Mouse (Mus musculus) retina, postnatal 1 day (tissue): ENCODE data around the gene Heatr3.

ENCODE experiments used
- DNase-seq: peaks from one replicate; pipeline ENCODE4 v3.0.0-alpha.2; 2012

Heatr3 gene

DNA sequence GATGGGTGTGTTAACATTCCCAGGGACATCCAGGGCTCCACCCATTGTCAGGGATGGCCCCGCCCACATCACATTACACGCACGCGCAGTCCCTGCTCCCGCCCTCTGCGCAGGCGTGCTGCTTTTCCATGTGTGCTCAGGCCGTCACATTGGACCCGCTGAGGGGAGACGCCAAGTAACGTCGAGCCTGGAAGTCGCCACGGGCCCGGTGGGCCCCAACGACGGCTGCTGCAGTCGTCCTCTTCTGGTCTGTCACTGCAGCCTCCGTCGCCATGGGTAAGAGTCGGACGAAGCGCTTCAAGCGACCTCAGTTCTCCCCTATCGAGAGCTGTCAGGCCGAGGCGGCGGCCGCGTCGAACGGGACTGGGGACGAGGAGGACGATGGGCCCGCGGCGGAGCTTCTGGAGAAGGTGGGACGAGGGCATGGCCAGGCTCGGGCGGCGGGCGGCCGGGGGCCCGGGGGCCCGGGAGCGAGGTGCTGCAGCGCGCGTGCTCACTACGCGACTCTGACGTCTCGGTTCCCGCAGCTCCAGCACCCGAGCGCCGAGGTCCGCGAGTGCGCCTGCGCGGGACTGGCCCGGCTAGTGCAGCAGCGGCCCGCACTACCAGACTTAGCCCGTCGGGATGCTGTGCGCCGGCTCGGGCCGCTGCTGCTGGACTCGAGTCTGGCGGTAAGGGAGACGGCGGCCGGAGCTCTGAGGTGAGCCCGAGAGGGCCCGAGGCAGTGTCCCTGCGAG, at the start of gene Heatr3:
Gene Heatr3 (plus strand): TSS at position 108 of the 737 bp plus-strand sequence.
- peak; percentile 95 for DNase-seq

DNA sequence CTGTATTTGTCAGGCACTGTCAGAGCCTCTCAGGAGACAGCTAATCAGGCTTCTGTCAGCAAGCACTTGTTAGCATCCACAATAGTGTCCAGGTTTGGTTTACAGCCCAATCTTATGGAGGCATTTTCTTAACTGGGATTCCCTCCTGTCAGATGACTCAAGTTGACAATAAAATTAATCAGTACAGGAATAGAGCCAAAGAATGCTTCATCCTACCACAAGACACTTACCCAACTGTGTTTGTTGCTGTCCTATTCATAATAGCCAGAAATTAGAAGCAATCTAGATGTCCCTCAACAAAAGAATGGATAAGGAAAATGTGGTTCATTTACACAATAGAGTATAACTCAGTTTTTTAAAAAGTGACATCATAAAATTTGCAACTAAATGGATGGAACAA, 49.6 kb upstream of the Heatr3 start:
- DNase-seq, result no peak

DNA sequence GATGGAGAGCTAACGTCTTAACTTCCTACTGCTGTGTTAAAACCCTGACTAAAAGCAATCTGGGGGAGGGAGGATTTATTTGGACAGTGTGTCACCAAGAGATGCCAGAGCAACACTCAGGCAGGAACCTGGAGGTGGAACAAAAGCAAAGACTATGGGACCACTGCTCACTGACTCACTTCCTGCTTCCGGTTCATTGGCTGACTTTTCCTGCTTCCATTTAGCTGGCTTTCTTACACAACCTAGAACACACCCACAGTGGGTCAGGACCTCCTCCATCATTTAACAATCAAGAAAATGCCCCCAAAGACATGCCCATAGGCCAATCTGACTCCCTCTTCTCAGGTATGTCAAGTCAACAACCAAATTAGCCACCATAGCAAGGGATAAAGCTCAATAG, 46.0 kb upstream of the Heatr3 start:
- no peak for DNase-seq

DNA sequence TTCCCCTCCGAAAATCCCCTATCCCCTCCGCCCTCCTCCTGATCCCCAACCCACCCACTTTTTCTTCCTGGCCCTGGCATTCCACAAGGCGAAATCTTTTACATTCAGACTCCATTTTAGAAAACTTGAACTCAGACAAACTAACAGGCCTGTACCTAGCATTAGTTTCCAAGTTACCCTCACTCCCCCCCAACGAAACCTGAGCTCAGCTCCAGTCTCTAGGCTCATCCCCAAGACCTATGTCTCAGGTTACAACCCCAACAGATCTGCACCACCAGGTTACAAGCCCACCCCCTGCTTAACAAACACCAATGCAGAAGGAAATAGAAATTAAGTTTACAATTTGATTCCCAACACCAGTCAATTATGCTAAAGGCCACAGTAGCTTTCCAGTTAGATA, 44.3 kb upstream of the Heatr3 start:
- no peak for DNase-seq

DNA sequence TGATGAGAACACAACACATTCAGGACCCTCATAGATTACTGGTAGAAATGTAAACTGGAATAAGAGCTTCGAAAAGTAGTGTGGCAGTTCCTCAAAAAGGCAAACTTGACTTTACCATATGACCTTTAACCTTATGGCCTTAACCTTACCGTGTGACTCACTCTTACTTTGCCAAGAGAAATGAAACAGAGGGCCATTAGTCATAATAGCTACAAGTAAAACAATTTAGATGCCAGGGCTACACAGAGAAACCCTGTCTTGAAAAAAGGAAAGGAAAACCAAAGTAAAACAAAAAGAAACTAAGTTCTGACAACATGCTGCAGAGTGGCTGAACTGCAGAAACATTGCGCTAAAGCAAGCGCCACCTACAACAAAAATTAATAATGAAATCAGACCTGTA, 38.8 kb upstream of the Heatr3 start:
- DNase-seq, result no peak

DNA sequence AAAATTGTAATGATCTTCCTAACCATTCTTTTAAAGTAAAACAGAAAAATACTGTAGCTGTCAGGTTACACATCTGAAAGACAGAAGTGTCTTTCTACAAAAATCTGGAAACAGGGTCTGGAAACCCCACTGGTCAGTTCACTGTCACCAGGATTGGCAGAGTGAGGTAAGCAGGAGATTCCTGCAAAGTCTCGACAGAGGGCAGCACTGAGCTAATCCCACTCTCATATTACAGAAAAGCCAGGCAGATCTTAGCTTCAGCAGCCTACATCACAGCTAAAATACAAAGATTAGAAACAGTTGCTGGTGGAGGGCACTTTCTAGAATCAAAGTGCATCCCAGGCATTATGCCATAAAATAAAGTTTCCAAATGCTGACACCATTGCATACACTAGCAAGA, 38.1 kb upstream of the Heatr3 start:
- DNase-seq, result peak; percentile 81

DNA sequence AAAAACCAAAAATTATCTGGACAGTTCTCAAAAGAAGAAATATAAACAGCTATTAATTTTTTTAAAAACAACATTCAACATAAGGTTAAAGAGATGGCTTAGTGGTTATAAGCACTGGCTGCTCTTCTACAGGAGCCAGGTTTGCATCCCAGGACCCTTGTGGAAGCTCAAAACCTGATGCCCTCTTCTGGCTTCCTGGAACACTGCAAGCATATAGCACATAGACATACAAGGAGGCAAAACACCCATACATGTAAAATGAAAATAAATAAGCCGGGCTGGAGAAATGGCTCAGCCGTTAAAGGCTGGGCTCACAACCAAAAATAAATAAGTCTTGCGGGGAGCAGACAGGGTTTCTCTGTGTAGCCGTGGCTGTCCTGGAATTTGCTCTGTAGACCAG, 28.4 kb upstream of the Heatr3 start:
- DNase-seq, result no peak

DNA sequence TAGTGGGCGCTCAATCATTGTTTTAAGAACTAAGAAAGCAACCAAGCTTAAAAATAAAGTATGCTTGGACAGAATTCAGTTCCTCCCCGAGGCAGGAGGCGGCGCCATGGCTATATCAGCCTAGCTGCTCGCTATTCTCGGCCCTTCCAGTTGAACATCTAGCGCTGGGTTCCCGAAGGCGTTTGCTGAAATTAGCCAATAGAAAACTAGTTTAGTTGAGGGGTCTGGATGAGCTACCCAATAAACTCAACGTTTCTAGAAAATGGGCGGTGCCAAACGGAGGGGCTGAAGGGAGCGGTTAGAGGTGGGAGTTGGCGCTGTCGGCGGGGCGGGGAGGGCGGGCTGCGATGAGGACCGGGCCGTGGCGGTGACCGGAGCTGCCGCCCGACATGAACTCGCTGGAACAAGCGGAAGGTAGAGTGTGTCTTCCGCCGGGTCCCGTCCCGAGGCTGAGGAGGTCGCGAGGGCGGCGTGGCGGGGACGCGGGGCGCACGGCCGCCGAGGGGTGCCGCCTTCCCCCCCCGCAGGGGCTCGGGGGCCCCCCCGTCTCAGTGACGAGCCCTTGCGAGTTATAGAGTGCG, 19.1 kb upstream of the Heatr3 start, which contains the start of gene Cnep1r1:
Gene Cnep1r1 (plus strand): TSS at position 314 of the 581 bp plus-strand sequence.
- DNase-seq, result peak; percentile 100

DNA sequence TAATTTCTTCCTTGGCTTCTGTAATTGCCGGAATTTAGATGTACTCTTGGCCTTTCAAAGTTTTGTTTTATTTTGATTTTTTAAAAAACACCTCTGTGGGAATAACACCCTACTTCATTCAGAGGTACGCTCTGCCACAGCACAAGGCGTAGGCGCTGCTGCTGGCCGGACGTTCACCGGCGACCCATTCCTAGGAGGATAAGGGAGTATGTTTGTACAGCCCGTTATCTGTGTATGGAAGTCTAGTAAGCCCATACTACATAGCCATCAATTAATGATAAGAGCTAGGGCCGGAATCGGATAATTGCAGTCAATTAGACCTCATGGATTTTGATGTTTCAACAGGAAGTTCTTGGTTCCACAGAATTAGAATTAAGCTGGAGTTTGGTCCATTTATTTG, 18.6 kb upstream of the Heatr3 start:
- DNase-seq, result no peak

DNA sequence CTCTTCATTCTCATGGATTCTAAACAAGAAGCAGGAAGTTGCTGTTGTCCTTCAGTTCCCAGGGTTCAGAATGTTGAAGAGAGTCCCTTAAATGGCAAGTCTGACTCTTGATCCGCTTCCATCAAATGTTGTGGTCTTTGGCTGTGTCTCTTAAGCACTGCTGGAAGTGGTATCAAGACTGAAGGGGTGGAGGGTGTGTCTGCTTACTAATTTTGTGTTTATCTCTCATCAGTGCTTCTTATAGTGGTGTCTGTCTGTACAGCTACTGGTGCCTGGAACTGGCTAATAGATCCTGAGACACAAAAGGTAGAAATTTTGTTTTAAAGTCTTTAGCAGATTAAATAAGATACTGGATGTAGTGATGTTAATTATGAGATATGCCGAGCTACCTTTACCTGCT, 12.8 kb upstream of the Heatr3 start:
- no peak for DNase-seq

DNA sequence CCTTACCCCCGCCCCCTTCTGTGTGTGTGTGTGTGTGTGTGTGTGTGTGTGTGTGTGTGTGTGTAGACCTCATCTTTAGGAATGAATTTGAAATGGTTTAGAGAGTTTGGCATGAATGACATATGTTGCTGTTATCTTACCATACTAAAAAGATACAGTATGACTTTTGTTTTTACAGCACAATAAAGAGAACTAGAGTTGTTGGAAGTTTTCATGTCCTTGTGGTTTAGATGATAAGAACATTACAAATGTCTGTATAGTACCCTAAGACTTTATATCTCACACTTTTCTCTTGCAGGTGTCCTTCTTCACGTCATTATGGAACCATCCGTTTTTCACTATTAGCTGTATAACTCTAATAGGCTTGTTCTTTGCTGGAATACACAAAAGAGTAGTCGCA, 8.3 kb upstream of the Heatr3 start:
- DNase-seq, result no peak

DNA sequence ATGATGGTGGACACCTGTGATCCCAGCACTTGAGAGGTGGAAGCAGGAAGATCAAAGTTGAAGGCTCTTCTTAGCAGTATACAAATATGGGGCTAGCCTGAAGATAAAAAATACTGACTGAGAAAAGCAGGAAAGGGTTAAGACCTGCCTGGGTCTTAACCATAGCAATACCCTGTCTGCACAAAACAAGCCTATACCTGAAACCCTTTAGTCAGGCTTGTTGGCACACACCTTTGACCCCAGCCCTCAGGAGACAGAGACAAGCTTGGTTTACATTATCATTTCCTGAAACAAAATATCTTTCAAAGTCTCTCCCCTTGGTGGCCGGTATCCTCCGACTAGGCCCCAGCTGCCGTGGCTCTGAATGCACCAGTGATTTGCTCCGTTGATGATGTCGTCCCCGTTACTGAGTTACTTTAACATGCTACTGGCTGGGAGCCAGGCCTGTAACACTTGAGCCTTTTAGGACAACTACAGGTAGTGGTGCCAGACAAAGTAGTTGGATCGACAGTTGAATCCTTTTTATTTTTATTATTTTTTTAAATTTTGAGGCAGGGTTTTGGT, 6.8 kb upstream of the Heatr3 start:
- DNase-seq, result no peak

DNA sequence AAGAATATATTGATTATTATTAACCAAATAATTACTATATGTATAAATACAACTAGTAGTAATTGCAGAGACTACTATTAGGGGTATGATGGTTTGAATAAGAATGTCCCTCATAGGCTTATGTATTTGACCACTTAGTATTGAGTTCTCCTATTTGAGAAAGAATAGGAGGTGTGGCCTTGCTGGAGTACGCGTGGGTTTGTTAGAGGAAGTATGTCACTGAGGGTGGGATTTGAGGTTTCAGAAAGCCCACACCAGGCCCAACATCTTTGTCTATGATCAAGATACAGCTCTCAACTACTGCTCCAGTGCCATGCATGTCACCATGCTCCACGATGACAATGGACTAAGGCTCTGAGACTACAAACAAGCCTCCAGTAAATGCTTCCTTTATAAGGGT, 1.6 kb downstream of the Heatr3 start:
- no peak for DNase-seq

DNA sequence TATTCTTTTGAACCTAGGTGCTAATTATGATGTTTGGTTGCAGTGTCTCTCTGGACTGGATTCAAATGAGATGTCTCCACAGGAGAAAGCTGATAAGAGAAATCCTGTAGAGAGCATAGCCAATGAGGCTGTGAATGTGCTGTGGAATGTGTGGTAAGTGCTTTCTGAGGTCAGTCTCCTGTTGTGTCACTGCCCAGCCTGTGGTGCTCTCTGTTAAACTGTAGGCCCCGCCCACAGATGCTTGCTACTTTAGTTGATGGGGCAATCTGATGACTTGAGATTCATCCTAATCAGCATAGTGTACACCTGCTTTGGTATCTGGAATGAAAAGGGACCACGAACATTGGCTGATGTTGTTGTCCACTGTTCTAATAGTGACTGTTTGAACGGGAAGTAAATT, 4.0 kb downstream of the Heatr3 start:
- no peak for DNase-seq

DNA sequence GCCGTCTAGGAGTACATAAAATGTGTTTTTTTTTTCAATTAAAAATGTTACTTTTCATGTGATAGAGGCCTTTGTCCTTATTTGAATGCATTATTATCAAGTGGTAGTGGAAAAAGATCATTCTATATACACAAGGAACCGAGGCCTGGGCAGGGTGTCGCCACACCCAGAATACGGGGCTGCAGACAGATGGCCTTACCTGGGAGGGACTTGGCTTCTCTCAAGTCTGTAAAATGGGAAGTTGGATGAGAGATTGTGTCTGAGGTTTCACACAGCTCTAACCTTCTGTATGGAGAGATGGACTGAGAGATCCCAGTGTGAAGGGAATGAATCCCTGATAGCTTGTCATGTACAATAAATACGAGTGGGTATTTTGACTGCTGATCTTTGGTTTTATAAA, 6.4 kb downstream of the Heatr3 start:
- no peak for DNase-seq

DNA sequence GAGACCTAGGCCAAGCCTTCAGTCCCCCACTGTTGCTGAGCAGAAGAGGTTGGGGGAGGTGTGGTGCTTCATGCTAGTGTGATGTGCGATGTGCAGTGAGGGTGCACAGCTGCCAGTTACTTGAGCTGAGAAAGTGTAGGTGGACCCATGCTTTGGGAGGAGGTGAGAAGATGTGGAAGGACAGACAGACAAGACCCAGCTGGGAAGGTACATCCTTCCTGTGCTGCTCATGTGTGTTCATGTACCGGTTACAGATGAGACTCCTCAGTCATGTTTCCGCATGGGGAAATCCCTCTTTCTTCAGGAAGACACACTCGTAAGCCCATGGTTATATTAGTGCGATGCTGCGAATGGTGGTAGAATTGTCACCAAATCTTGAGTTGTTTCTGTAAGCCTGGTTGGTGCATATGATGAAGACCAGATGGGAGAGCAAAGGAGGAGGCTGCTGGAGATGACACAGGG, 13.3 kb downstream of the Heatr3 start:
- no peak for DNase-seq

DNA sequence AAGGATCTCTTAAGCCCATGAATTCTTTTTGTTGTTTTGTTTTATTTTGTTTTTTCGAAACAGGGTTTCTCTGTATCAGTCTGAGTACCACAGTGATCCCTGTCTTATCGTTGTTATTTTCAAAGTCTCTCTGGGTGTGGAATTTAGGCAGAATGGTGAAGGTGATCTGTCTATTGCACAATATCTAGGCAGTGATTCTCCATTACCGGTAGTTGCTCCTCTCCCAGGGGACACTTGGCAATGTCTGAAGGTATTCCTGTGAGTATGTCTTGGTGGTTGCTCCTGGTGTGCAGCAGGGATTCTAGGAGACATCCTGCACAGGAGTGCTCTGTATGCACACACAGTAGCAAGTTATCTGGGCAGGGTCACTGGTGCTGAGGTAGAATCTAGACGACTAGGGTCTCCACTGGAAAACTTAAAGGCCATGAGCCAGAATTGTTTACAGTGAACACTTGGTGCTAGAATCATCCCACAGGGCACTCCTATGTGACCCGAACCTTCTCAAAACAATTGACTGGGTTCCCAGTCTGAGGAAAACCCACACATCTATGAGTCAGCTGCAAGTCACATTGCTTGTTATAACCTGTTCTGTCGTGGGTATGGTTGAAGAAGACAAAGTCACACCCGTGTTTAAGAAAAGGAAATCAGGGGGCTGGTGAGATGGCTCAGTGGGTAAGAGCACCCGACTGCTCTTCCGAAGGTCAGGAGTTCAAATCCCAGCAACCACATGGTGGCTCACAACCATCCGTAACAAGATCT, 22.8 kb downstream of the Heatr3 start:
- DNase-seq, result no peak

DNA sequence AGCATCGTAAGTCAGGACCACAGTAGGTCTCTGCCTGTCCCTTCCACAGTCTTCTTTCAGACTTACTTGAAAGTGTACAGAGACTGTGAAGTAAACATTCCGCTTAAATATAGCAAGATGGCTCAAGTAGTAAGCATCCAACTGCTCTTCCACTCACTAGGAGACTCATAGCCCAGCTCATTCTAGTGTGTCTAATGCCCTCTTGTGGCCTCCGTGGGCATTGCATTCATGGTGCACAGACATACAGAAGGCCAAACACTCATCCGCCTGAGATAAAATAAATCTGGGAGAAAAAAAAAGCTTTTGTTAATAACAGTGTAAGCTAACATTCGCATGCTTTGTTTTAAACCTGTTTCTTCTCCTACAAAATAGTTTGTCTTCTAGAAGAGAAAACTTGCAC, 23.8 kb downstream of the Heatr3 start:
- peak; percentile 75 for DNase-seq

DNA sequence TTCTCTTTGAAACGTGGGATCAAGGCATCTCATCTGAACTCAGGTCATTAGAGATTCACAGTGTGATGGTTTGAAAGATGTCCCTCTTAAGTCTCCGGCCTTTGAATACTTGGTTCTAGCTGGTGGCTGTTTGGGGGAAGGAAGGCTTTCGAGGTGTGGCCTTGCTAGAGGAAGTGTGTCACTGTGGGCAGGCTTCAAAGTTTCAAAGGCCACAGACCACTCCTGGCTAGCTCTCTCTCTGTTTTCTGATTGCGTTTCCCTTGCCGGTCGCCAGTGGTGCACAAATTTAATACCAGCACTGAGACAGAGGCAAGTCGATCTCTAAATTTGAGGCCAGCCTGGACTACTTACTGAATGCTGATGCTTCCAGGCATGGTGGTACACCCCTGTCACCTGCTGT, 37.6 kb downstream of the Heatr3 start:
- no peak for DNase-seq

DNA sequence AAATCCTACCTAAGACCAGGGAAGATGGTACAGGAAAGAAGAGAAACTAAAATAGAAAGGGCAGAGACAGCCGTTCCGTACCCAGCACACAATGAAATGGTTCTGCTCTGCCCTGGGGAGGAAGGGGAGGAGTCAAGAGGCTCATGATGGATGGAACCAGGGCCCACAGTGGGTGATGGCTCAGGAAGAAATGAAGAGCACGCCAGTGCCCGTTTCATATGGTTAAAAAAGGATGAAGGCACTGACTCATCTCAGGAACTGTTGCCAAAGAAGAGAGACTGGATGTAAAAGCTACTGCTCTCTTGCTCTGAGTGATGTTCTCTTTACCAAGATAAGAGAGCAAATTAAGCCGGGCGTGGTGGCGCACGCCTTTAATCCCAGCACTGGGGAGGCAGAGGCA, 39.6 kb downstream of the Heatr3 start:
- DNase-seq, result no peak

DNA sequence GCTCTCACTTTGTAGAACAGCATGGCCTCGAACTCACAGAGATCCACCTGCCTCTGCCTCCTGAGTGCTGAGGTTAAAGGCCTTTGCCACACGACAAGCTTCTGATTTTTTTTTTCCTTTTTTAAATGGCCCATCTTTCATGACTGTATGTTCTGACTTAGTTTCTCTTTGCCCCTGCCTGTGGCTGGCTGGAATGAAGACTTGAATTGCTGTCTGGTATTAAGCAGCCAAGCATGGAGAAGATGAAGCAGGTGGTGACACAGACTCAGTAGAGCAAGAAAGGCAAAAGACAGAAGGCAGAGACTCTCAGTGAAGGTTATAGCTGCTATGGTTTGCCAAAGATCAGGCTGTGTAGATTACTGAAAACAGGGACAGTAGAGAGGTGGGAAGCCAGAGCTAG, 45.5 kb downstream of the Heatr3 start:
- no peak for DNase-seq

DNA sequence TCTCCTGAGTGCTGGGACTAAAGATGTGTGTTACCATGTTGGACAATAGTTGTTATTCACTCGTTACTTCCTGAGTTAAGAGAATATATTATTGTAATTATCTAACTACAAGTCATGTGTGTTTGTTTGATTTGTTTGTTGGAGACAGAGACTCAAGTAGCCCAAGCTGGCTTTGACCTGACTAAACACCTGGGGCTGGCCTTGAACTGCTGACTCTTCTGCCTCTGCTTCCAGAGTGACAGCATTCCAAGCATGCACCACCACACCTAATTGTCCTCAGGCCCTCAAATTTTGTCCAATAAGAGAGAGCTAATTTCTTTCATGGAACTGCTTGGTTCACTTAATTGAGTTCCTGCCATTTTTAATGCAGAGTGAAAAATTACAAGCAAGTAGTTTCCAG, 47.3 kb downstream of the Heatr3 start:
- no peak for DNase-seq

DNA sequence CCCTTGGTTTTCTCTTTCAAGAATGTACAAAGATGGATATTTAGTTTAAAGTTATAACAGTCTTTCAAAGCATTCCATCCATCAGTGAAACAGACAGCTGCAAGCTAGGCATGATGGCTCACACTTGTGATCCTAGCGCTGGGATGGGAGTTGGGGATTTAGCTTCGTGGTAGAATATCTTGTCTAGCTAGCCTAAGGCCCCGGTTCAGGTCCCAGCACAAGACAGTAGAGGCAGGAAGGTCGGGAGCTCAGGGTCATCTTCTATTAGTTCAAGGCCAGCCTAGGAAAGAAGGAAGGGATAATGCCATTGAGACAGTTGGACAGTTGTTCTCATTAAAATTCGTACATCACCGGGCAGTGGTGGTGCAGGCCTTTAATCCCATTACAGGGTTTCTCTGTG, 48.1 kb downstream of the Heatr3 start:
- DNase-seq, result no peak

DNA sequence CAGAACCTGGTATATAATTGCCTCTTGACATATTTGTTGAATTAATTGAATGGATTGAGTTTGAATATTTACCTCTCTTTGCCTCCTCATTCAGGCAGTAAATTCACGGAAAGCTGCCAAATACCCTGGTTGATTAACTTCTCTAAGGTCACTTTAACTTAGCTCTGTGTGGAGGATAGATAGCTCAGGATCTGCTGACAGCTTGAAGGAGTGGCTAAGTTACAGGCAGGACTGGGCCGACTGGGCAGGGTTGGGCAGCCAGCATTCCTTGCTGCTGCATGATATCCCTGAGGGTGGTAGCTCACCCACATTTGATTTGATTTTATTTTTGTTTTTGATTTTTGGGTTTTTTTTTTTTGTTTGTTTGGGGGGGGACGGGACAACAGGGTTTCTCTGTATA, 59.7 kb downstream of the Heatr3 start:
- DNase-seq, result no peak
